Mouse (Mus musculus) monocyte, adult 5-6 weeks (primary cell): ENCODE measurements around the gene Pcdh15. TPM values are rescaled to one million over a fixed set of nuclear protein-coding genes. Genes with fewer than 3 reads are reported as not detected.

Experiments used
- ATAC-seq: fragments of 153-309, 156-312 bp; replicated peaks from 2 replicates; pipeline ENCODE4 v1.8.0; 2017; ENCODE audit warnings: mild to moderate bottlenecking; ENCODE audit not compliant: low TSS enrichment, insufficient number of reproducible peaks, severe bottlenecking, poor library complexity, low FRiP score
- total RNA-seq: library from RNA; stranded (forward); fragments of 200-1000, 200-491, 200-594 nt; gene quantifications from 3 replicates; pipeline ENCODE4 v1.2.3, GENCODE M21; 2017

Gene Pcdh15
- total RNA-seq: not detected in 3 replicates

DNA sequence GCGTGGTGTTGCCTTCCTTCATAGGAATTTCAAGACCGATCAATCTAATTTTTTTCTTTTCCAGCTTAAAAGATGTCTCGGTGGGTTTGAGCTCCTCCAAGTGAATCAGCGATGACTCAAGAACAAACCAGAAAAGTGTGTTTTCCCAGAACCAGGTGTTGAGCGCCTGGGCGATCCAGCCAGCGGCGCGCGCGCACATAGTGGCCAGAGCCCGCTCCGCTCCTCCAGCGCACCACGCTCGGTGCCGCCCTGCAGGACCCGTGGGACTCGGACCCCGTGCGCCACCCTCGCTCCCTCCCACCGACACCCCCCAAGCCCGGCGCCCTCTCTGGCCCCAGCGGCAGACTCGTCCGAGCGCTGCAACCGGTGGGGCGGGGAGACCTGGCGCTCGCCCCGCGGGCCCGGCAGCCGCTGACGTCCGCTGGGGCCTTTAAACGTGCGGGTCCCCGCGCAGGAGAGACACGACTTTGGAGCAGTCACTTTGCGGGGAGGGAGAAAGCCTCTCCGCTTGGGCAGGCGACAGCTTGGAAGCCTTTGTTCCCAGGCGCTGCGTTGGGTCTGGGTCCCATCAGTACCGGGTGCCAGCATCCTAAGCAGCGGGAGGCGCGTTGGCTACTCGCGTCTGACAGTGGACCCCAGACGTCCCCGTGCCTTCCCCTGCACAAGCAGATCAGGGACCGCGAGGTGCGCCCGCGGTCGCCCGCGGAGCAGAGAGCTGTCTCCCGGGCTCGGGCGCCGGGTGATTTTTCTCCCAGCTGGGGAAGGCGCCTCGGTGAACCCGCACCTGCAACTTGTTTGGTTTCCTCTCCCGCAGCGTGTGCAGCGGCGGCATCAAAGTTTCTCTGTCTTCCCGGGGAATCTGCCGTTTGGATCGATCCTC lies at the start of gene Pcdh15:
Pcdh15 (plus strand) TSS at position 377 of the 880 bp plus-strand sequence.
- no peak for ATAC-seq

DNA sequence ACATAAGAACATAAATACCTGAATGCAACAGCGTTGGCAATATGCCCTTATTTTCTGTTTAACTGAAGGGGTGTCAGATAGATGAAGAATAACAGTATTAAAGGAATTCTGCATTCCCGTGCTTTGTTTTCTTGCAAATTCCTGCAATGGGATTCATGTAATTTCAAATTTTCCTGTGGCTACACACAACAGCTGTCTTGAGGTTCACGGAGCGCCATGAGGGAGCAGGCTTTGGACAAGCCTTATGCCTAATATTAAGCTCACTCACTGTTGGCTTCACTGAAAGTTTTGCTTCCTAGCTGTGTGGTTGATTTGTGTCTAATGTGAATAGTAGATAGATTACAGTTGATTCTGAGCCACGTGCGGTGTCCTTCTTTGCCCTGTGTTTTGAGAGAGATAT lies 47.1 kb upstream of the Pcdh15 start:
- ATAC-seq: no peak

DNA sequence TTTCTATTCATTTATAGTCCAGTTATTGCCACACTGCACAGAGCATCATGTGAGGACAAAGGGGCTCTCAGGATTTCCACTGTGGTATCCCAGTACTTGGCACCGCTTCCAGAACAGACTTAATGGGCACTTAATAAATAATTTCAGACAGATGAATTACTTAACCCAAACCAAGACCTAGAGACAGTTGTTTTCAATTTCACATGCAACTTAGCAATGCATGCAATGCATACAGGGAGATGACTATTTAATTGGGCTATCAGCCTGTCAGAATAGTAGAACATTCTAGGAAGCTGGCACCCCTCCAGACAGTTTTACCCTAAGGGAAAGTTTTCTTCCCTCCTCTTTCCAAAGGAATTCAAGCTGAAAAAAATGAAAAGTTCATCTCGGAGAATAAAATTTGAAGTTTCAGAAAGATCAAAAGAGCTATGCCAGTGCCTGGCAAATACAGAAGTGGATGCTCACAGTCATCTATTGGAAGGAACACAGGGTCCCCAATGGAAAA lies 39.4 kb upstream of the Pcdh15 start:
- no peak for ATAC-seq

DNA sequence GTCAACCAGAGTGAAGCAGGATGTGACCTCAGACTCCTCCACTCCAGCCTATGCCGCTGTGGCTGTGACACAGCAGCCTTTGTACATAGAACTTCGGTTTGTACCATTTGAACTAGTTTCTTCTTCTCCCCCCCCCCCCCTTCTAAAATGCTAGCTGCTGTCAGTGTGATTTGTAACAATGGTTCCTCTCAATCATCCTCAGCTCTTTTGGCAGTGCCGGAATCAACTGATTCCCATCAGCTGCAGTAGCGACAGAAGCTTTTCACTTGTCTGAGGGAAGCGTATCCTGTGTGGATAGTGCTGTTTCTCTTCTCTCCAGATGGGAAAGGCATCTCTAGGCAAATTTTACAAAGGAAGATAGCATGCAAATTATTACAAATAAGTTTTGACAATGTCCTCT lies 12.4 kb upstream of the Pcdh15 start:
- ATAC-seq: no peak

DNA sequence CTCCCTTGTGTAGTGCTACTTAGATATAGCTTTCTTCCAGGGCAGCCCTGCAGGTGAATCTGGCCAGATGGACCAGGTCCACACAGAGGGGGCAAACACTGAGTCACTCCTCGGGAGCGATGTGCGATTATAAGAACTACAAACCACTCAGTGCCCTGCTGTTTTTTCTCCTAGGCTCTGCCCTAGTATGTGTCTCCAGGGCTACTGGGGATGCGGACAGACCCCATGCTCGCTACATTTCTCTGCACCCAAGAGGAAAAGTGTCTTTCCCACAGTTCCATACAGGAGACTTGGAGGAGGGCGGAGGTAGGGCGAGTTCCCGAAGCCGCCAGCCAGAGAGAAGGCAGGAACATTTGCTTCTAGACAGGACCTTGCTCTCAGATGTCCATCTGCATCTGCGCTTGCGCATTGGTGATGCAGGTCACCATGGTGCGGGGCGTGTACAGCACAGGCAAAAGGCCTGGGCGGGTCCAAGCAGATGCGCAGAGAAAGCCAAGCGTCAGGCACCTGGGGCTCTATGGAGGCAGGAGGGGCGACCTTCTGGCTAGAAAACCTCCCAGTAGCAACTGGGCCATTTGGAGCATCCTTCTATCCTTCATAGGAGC lies 2.5 kb upstream of the Pcdh15 start:
- 0 out of 2 replicates have a peak, but pooled peaks have one; percentile 17 for ATAC-seq

DNA sequence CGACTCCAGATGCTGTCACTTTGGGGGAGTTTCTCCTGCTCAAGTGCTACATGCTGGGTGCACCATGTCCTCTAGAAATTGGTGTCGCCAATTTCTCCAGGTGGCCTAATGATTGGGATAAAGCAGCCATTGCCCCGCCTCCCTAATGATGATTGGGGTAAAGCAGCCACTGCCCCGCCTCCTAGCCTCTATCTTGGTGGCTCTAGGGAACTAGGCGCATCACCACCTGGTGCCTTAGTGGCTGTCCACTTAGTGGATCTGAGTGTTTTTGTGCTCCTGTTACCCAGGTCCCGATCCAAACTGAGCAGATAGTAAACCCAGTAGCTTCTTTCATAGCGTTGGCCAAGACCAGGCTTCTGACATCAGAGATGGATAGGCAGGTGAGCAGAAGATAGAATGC lies 2.0 kb upstream of the Pcdh15 start:
- no peak for ATAC-seq

DNA sequence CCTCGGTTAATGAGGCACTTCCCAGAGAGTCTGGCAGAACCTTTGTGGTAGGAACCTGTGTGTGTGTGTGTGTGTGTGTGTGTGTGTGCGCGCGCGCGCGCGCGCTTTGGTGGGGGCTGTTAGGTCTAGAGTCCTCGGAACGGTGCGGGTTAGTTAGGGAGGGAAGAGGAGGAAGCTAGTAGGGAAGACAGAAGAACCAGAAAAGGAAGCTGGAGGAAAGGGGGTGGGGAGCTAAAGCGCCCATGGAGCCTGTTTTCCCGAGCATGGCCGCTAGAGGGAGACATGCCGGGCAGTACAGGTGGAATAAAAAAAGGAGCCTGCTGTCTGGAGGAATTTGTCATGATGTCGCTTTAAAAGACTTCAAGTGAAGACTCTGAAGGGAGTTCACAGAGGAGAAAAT lies 1.2 kb upstream of the Pcdh15 start:
- no peak for ATAC-seq

DNA sequence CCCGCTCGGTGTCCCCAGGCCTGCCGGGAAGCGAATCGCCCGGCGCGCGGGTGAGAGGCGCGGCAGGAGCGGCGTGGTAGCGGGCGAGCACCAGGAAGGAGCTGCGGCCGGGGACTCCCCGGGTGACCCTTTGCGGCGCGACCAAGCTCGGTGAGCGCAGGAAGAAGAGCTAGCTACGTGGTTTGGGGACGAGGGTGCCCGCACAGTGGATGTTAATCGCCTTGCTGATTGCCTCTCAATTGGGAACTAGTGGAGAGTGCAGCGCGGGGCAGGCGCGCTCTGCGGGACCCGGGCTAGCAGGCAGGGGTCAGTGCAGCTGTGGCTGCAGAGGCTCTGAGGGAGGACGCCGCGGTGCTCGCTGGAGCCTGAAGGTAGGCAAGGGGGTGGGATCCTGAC lies 702 bp downstream of the Pcdh15 start:
- ATAC-seq: no peak

DNA sequence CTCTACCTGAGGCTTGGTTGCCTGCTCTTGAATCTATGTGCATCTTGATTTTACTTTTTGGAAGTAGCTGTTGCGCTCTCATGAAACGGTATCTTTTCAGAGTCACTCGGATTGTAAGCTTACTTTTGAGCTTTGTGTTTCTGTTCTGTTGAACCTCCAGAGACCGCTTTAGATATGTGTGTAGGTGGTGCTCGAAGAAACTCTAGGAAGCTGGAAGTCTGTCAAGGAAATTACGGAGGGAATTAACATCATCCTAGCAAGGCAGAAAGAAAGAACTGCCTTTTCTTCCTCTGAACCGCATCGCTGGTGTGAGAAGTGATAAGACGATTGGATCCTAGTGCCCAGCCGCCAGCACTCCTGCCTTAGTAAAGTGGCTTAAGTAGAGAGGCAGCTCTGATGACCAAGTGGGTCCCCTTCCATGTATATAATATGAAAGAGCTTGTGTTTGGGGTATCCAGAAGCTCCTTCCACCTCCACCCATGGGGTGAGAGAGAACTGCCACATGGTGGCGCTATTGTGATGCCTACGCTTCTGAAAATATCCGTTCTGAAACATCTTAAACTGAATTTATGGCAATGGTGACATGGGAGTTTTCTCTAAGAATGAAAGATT lies 4.3 kb downstream of the Pcdh15 start:
- no peak for ATAC-seq

DNA sequence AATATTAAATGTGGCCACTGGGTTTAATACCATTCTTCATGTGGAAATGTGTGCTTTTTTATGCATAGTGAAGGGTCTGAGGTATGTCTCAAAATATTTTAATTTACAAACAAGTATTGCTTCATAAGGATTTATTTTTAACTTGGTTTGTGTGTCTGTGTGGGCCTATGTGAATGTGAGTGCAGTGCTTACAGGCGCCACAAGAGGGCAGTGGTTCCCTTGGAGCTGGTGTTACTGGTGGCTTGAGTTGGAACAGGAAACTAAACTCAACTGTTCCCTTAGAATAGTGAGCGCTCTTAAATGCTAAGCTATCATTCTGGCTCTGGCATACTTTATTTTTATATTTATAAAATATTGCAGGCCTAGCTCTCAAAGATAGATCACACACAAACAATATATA lies 6.8 kb downstream of the Pcdh15 start:
- ATAC-seq: no peak

DNA sequence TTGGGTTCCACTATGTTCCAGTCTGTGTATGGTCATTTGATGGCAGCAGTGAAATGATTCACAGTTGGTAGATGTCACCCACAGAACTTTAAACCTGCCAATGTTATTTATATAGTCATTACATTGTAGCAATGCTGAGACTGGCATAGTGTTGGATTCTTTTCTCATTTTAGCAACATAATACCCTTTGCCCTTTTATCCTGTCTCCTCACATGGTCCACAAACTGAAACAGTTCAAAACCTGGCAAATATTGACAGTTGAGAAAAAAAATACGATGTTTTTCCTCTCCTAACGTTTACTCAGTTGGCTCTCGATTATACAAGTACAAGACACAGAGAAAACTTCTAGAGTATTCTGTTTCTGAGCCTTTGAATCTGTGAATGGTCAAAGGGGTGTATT lies 38.8 kb downstream of the Pcdh15 start:
- no peak for ATAC-seq

DNA sequence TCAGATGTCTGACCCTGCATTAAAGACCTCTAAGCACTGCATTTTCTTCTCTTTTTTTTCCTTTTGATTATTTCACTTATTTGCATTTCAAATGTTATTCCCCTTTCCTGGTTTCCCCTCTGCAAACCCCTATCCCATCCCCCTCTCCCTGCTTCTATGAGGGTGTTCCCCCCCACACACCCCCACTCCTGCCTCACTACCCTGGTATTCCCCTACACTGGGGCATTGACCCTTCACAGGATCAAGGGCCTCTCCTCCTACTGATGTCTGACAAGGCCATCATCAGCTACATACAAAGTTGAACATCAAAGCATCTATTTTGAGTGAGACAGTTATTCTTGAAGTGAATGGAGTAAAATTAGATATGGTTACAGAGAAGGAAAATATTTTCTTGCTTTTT lies 48.4 kb downstream of the Pcdh15 start:
- ATAC-seq: no peak

DNA sequence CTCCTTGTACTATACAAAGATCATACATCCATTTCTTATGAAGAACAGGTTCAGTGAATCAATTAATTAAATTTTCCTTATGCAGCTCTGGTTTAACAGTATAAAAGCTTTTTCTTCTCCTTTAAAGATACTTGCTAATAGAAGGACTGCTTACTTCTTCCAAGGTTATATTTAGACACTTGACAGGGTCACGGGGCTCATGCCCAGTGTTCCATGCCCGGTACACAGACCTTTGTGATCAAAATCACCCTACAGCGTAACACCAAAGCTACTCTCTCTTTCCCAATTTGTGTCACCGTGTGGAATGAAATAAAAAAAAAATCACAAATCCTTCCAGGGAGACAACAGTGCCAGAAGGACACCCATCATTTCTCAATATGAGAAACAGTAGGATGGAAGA lies 48.8 kb downstream of the Pcdh15 start:
- no peak for ATAC-seq

DNA sequence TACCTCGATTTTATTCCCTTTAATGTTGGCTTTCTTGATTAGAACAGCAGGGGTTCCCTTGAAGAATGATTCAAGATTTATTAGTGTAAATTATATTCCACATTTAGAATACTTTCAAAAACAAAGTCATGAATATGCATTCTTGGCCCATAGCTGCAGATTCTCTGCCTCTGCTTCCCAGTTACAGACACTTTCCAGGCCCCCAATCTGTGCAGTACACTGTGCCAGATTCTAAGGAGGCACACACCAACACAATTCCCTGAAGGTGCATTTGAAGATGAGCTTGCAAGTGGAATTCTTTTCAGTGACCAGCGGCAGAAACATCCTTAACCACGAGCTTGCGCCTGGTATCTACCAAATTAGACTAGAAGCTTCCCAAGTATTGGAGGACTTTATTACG lies 55.4 kb downstream of the Pcdh15 start:
- ATAC-seq: no peak

DNA sequence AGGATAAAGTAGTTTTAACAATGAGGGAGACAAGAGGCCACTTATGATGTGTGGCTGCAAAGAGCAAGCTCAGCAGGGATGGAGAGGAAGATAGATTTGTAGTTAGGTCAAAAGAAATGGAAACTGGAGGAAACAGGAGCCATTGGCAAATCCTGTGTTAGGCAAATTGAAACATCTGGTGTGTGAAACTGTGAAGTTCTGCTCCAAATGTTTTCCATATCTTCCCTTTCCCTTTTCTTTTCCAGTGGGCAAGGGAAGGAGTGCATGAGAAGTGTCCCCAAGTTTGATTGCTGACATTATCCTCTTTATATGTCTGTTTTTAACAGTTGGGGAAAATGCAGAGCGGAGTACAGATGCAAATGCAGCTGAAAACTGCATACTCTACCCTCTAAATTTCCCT lies 62.6 kb downstream of the Pcdh15 start:
- ATAC-seq: no peak

DNA sequence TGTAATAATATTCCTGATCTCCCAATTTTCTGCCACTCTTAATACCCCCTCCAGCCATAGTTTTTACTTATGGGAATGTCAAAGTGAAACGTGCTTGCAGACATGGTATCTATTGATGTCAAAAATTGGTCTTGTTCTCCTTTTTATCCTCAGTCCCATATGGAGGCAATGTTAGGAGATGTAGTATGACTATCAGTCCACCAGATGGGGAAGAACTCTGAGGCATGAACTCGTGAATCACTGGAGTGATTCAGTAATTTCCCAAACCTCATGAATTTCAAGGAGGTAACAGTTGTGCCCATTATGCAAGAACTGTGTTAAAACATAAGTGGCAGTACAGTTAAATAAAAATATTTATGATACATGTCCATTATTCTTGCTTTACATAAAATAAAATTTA lies 116.9 kb downstream of the Pcdh15 start:
- no peak for ATAC-seq

DNA sequence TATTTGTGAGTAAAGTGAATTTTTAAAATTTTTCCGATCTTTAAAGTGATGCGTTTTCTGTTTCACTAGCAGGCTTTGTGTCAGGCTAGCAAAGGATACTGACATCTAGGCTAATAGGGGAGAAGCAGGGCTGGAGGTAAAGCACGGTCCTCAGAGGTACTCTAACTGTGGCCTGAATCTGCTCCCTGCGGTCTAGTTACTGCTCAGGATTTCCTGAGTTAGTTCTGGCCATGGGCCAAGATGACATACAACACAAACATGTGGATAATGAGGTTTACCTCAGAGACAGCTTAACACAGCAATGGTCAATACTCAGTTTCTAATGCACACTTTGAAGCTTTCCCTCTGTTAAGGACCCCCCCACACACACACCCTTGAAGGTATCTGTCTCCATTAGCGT lies 143.2 kb downstream of the Pcdh15 start:
- no peak for ATAC-seq

DNA sequence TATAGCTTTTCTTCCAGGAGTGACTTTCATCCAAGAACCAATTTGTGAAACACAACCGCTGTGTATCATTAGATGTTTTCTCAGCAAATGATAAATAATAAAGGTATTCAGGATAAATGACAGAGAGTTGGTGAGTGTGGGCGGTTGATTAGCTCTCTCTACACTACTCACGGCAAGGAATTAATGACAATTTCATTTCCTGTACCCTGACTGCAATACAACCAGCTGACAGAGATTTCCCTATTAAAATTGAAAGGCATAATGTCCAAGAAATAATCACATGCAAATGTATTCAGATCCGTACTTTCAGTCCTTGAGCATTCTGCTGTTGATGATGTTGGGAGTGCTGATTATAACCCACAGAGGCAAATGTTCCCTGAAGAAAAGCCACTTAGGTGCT lies 181.3 kb downstream of the Pcdh15 start:
- no peak for ATAC-seq

DNA sequence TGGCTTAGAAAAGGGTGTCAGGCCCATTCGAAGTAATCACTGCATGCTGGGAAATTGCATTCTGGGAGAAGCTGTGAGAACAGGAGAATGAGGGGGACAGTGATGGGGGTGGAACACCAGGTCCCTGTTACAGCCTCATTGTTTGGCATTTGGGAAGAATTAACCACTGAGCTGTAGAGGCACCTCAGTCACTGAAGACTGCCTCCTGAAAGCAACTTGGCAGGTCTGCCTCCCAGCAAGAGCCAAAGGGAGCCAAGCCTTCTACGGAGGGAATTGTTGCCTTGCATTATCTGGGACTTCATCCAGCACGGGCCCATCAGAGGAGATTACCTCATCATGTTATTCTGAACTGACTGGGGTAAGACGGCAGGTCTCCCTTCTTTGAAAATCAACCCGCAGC lies 197.3 kb downstream of the Pcdh15 start:
- ATAC-seq: no peak

DNA sequence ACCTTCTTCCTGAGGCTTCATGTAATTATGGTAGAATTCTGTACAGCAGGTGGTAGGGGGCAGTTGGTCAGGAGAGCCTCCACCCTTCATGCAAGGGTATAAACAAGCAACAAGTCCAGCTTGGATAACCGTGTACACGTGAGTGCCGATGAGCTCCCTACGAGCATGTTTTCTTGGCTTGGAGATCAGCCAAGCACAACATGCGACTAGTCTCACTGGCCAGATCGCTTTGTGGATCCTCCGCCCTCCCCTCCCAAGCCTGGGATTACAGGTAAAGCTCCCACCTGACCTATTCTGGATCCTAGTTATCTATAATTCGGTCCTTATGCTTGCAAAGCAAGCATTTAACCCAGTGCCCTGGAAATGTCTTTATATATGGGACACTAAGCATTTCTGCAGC lies 202.8 kb downstream of the Pcdh15 start:
- no peak for ATAC-seq
